In the genomic region with DNA sequence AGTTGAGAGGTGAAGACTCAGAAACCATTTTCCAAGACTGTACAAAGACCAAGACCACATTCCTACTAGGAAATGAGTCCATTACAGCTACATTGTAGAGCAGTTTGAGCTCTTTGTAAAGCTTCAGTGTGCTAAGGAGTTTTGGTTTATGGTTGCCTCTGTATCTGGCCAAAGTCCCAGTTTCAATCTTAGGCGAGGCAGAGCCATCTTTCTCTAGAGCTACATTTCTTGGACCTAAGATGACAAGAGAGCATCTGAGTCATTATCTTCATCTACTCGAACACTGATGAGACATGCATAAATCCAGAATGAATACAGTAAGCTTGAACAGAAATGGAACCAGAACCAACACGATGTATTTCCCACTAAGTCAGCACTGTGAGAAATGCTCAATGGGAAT, we compare ENCODE assay signal across 21 mouse cellular contexts.
"Had no signal": no experiment of that assay in that cellular context is flagged by ENCODE, and none has a peak within 500 bp of the region (broad histone marks: within the 10 kb centered on the region; RNA-seq: fewer than 3 reads in every experiment).

No protein-coding gene starts in this region.

- H3K9ac ChIP-seq: limb, embryonic 13.5 days; liver, embryonic 12.5 days; liver, embryonic 15.5 days; midbrain, embryonic 13.5 days; neural tube, embryonic 13.5 days had no signal

- H3K27me3 ChIP-seq: limb, embryonic 13.5 days; liver, embryonic 12.5 days; liver, embryonic 15.5 days; megakaryocyte, embryonic 14.5 days; midbrain, embryonic 13.5 days; neural tube, embryonic 13.5 days had no signal

- H3K36me3 ChIP-seq: limb, embryonic 10.5 days; liver, embryonic 12.5 days; liver, embryonic 15.5 days; midbrain, embryonic 13.5 days; neural tube, embryonic 13.5 days had no signal

- H3K4me2 ChIP-seq: limb, embryonic 13.5 days; liver, embryonic 12.5 days; liver, embryonic 15.5 days; midbrain, embryonic 13.5 days; neural tube, embryonic 13.5 days had no signal

- H3K27ac ChIP-seq: limb, embryonic 10.5 days; limb, embryonic 13.5 days; liver, embryonic 12.5 days; liver, embryonic 15.5 days; macrophage; midbrain, embryonic 10.5 days; midbrain, embryonic 13.5 days; neural tube, embryonic 13.5 days had no signal

- H3K9me3 ChIP-seq: limb, embryonic 10.5 days; limb, embryonic 13.5 days; liver, embryonic 12.5 days; liver, embryonic 15.5 days; megakaryocyte, embryonic 14.5 days; midbrain, embryonic 10.5 days; midbrain, embryonic 13.5 days; neural tube, embryonic 13.5 days had no signal

- DNase-seq: kidney, adult 8-10 months; kidney, postnatal 14 days; layer of hippocampus, adult 9-11 months; liver; lung, adult 18-20 months; retina, postnatal 1 day; right cerebral cortex, postnatal 25 days; thymus, adult 18-20 months; thymus, postnatal 36 days had no signal

- H3K4me3 ChIP-seq: layer of hippocampus, adult 2 months; limb, embryonic 10.5 days; limb, embryonic 13.5 days; liver, embryonic 12.5 days; liver, embryonic 15.5 days; megakaryocyte, embryonic 14.5 days; midbrain, embryonic 10.5 days; midbrain, embryonic 13.5 days; myocyte; neural tube, embryonic 13.5 days had no signal

- ATAC-seq: liver, embryonic 12.5 days; midbrain, embryonic 13.5 days; midbrain, embryonic 16.5 days had no signal
